Mouse (Mus musculus) limb, embryonic 13.5 days (tissue): ENCODE data around the gene Vmn2r46. TPM values are rescaled to one million over a fixed set of nuclear protein-coding genes. Genes with fewer than 3 reads are reported as not detected.
"Not testable (repeated sequence)": the region's sequence is repeated elsewhere in the genome, so short reads cannot be mapped to it uniquely, and the experiment has no call there.

Experiments
- ATAC-seq: fragments of 200-750 bp; cut with Nextera tagmentation; 2 replicates; pipeline ENCODE4 v1.8.0; 2017; ENCODE audit warnings: low read depth, moderate number of reproducible peaks, moderate TSS enrichment; ENCODE audit not compliant: low FRiP score
- H3K27ac ChIP-seq: fragments of 300-500 bp; sonication (generic); 2 replicates; pipeline ENCODE4 v1.5.1; 2015; ENCODE audit warnings: inconsistent platforms, mild to moderate bottlenecking, moderate library complexity
- H3K27me3 ChIP-seq: fragments of 300-500 bp; sonication (generic); 2 replicates; pipeline ENCODE4 v1.6.1; 2015; ENCODE audit warnings: mild to moderate bottlenecking, inconsistent platforms
- H3K36me3 ChIP-seq: fragments of 300-500 bp; sonication (generic); 2 replicates; pipeline ENCODE4 v1.6.1; 2015; ENCODE audit warnings: inconsistent platforms, mild to moderate bottlenecking, moderate library complexity
- H3K4me1 ChIP-seq: fragments of 300-500 bp; sonication (generic); 2 replicates; pipeline ENCODE4 v1.6.1; 2015; ENCODE audit warnings: inconsistent platforms
- H3K4me2 ChIP-seq: fragments of 300-500 bp; sonication (generic); replicated peaks from 2 replicates; pipeline ENCODE4 v1.6.1; 2015; ENCODE audit warnings: inconsistent platforms, mild to moderate bottlenecking, moderate library complexity
- H3K4me3 ChIP-seq: fragments of 300-500 bp; sonication (generic); 2 replicates; pipeline ENCODE4 v1.5.1; 2015; ENCODE audit warnings: moderate library complexity, mild to moderate bottlenecking, inconsistent platforms
- H3K9ac ChIP-seq: fragments of 300-500 bp; sonication (generic); 2 replicates; pipeline ENCODE4 v1.6.1; 2015; ENCODE audit warnings: mild to moderate bottlenecking, inconsistent platforms
- H3K9me3 ChIP-seq: fragments of 300-500 bp; sonication (generic); 2 replicates; pipeline ENCODE4 v1.6.1; 2016; ENCODE audit warnings: inconsistent platforms
- WGBS: fragments of 180-500 bp; shearing (Covaris S2); methylation state at CpG from one replicate; pipeline ENCODE4 v1.1.7; 2015; 5-methylcytosine and 5-hydroxymethylcytosine counted together
- polyA plus RNA-seq: library from polyadenylated mRNA; unstranded; fragments of >200 nt; fragmentation: Nextera tagmentation; extraction: Ambion mirVana; gene quantifications from 2 replicates; pipeline ENCODE4 v1.2.1, GENCODE M21; 2015

Gene Vmn2r46
- not detected in 2 replicates for polyA plus RNA-seq

GRCm38 (mm10) chr7:9770471-9770870, at the start of gene Vmn2r46:
TSS of gene Vmn2r46 (minus strand) at chr7:9770571.
- not testable (repeated sequence) for H3K9me3 ChIP-seq, H3K36me3 ChIP-seq, H3K27ac ChIP-seq, H3K4me3 ChIP-seq, H3K9ac ChIP-seq, ATAC-seq, H3K4me1 ChIP-seq, H3K4me2 ChIP-seq, H3K27me3 ChIP-seq
- no CpG with 5 or more reads among the region's 1 CpGs for WGBS

Other genes starting within 250 kb of the Vmn2r46 start
- not detected in 2 replicates for gene Vmn2r47, start 70.8 kb upstream of the Vmn2r46 start, polyA plus RNA-seq
- not detected in 2 replicates for gene Vmn2r48, start 183.0 kb upstream of the Vmn2r46 start, polyA plus RNA-seq
- gene Vmn2r49, start 221.7 kb upstream of the Vmn2r46 start, polyA plus RNA-seq, result not detected in 2 replicates